Mouse (Mus musculus) liver, embryonic 14.5 days (tissue): ENCODE data around the gene Dhfr. TPM values are rescaled to one million over a fixed set of nuclear protein-coding genes. Genes with fewer than 3 reads are reported as not detected.

ENCODE experiments used
- ATAC-seq: fragments of 200-750 bp; cut with Nextera tagmentation; 2 replicates; pipeline ENCODE4 v1.8.0; 2017; ENCODE audit warnings: moderate number of reproducible peaks, mild to moderate bottlenecking, moderate library complexity; ENCODE audit not compliant: insufficient read depth
- DNase-seq, 3 experiments: peaks; one replicate each; pipeline ENCODE4 v3.0.0-alpha.2; 2012 to 2013; ENCODE audit warnings: low read depth in 3 of 3, low spot score in 3 of 3
- H3K27ac ChIP-seq: fragments of 300-500 bp; sonication (generic); 2 replicates; pipeline ENCODE4 v1.5.1; 2014; ENCODE audit warnings: moderate library complexity, mild to moderate bottlenecking, control low read depth, inconsistent platforms
- H3K27me3 ChIP-seq: fragments of 300-500 bp; sonication (generic); 2 replicates; pipeline ENCODE4 v1.6.1; 2014; ENCODE audit warnings: mild to moderate bottlenecking, low read length, moderate library complexity; ENCODE audit not compliant: control insufficient read depth, insufficient read depth
- H3K36me3 ChIP-seq: fragments of 300-500 bp; sonication (generic); replicated peaks from 2 replicates; pipeline ENCODE4 v1.6.1; 2014; ENCODE audit warnings: low read depth; ENCODE audit not compliant: control insufficient read depth, insufficient read depth
- H3K4me1 ChIP-seq, 2 experiments: fragments of 200-500 bp in 1 of 2; fragments of 300-500 bp in 1 of 2; sonication (generic) in 1 of 2; replicated peaks; 2 replicates each; pipeline ENCODE4 v1.6.1; 2012 to 2014; ENCODE audit warnings: antibody characterized with exemption in 1 of 2, inconsistent platforms in 1 of 2, low read length in 1 of 2; ENCODE audit not compliant: control insufficient read depth in 2 of 2, insufficient read depth in 2 of 2
- H3K4me2 ChIP-seq: fragments of 300-500 bp; sonication (generic); 2 replicates; pipeline ENCODE4 v1.6.1; 2014; ENCODE audit warnings: low read depth, mild to moderate bottlenecking, control low read depth, moderate library complexity
- H3K4me3 ChIP-seq, 2 experiments: fragments of 200-500 bp in 1 of 2; fragments of 300-500 bp in 1 of 2; sonication (generic) in 1 of 2; 2 replicates each; pipeline ENCODE4 v1.5.1; 2012 to 2014; ENCODE audit warnings: low read depth in 2 of 2, low read length in 2 of 2, mild to moderate bottlenecking in 2 of 2, control low read depth in 1 of 2, inconsistent platforms in 1 of 2, moderate library complexity in 1 of 2; ENCODE audit not compliant: insufficient read depth in 1 of 2
- H3K9ac ChIP-seq: fragments of 300-500 bp; sonication (generic); replicated peaks from 2 replicates; pipeline ENCODE4 v1.6.1; 2014; ENCODE audit warnings: mild to moderate bottlenecking, control low read depth, moderate library complexity
- H3K9me3 ChIP-seq: fragments of 300-500 bp; sonication (generic); 2 replicates; pipeline ENCODE4 v1.6.1; 2016; ENCODE audit warnings: low read length, mixed read lengths; ENCODE audit not compliant: control insufficient read depth
- CTCF ChIP-seq: IDR thresholded peaks from 2 replicates; pipeline ENCODE4 v1.5.1; 2016; ENCODE audit warnings: antibody characterized with exemption, low read depth, control low read depth
- EP300 ChIP-seq: IDR thresholded peaks from 2 replicates; pipeline ENCODE4 v1.6.1; 2016; ENCODE audit warnings: antibody characterized with exemption, low read depth
- WGBS: fragments of 180-500 bp; shearing (Covaris S2); extraction: QIAGEN DNeasy Blood & Tissue Kit; methylation state at CpG from one replicate; pipeline ENCODE4 v1.1.7; 2014; ENCODE audit not compliant: insufficient replicate concordance; 5-methylcytosine and 5-hydroxymethylcytosine counted together
- polyA plus RNA-seq, 2 experiments: library from polyadenylated mRNA; depleted of rRNA in 1 of 2; stranded (reverse) in 1 of 2; unstranded in 1 of 2; fragments of >200 nt; fragmentation: Nextera tagmentation in 1 of 2; extraction: Ambion mirVana in 1 of 2; gene quantifications; 2 replicates each; pipeline versions ENCODE4 v1.2.1 to v1.2.3; 2012 to 2014

Gene Dhfr
- polyA plus RNA-seq, 2 experiments = 11.4 to 18.9 TPM

- TF ChIP-seq EP300 (no peak), CTCF (no peak)
- Histone ChIP-seq H3K9me3 (no peaks in the 10 kb centered on the region), H3K27ac (no peak within 1 kb of the TSS), H3K36me3 (no peaks in the 10 kb centered on the region), H3K9ac (no peak within 1 kb of the TSS), H3K27me3 (peaks cover 40% of the 10 kb centered on the region), H3K4me1 (no peaks in the 10 kb centered on the region), H3K4me2 (peak within 1 kb of the TSS; percentile 37), H3K4me3 (peak within 1 kb of the TSS; percentile 15 to 37)
- ATAC-seq (no peak), DNase-seq (no peak)
- under 1% methylated on average over 50 of the region's 54 CpGs for WGBS
These were observed 71.3 kb downstream of the Dhfr start, which contains the start of gene Ankrd34b for GRCm38 (mm10) chr13:92425758-92426264. Gene Ankrd34b, plus strand, starts transcription at chr13:92425896.

GRCm38 (mm10) chr13:92426294-92427051 is 71.9 kb downstream of the Dhfr start:
- no peaks in the 10 kb centered on the region for H3K9me3 ChIP-seq
- peak overlapping the region; percentile 15 to 37 for H3K4me3 ChIP-seq
- no peaks in the 10 kb centered on the region for H3K36me3 ChIP-seq
- H3K9ac ChIP-seq = no peak overlapping the region
- peaks cover 40% of the 10 kb centered on the region for H3K27me3 ChIP-seq
- DNase-seq (no peak), ATAC-seq (no peak)
- 2% methylated on average over 89 of the region's 92 CpGs for WGBS
- no peaks in the 10 kb centered on the region for H3K4me1 ChIP-seq
- H3K27ac ChIP-seq = no peak overlapping the region
- peak overlapping the region; percentile 37 for H3K4me2 ChIP-seq
- TF ChIP-seq CTCF (no peak), EP300 (no peak)

GRCm38 (mm10) chr13:92427351-92427855 is 72.9 kb downstream of the Dhfr start:
- Histone ChIP-seq H3K4me2 (no peak overlapping the region), H3K36me3 (no peaks in the 10 kb centered on the region), H3K4me1 (no peaks in the 10 kb centered on the region), H3K9me3 (no peaks in the 10 kb centered on the region), H3K27ac (no peak overlapping the region), H3K4me3 (no peak overlapping the region), H3K9ac (no peak overlapping the region), H3K27me3 (peaks cover 40% of the 10 kb centered on the region)
- TF ChIP-seq CTCF (no peak), EP300 (no peak)
- ATAC-seq = no peak
- 33% methylated on average over 4 of the region's 4 CpGs for WGBS
- no peak for DNase-seq

Other genes with a start within 250 kb of the Dhfr start
- gene Rasgrf2, start 223.1 kb upstream of the Dhfr start, polyA plus RNA-seq (2012; rRNA removed) = 0.03 and 0.09 TPM in 2 replicates
- 0.10 and 0.13 TPM in 2 replicates for gene Rasgrf2, start 223.1 kb upstream of the Dhfr start, polyA plus RNA-seq (2014; fragmentation: Nextera tagmentation; extraction: Ambion mirVana)
- not detected in 2 replicates for gene Gm20379, start 48.7 kb upstream of the Dhfr start, polyA plus RNA-seq (2012; rRNA removed)
- 0.15 and 0.19 TPM in 2 replicates for gene Gm20379, start 48.7 kb upstream of the Dhfr start, polyA plus RNA-seq (2014; fragmentation: Nextera tagmentation; extraction: Ambion mirVana)
- gene Msh3, start 277 bp downstream of the Dhfr start, polyA plus RNA-seq (2012; rRNA removed) = 5.6 and 10.0 TPM in 2 replicates
- 11.1 and 11.5 TPM in 2 replicates for gene Msh3, start 277 bp downstream of the Dhfr start, polyA plus RNA-seq (2014; fragmentation: Nextera tagmentation; extraction: Ambion mirVana)
- not detected in 2 replicates for gene Ankrd34b, start 71.2 kb downstream of the Dhfr start, polyA plus RNA-seq (2012; rRNA removed)
- not detected in 2 replicates for gene Ankrd34b, start 71.2 kb downstream of the Dhfr start, polyA plus RNA-seq (2014; fragmentation: Nextera tagmentation; extraction: Ambion mirVana)
- gene Fam151b, start 129.3 kb downstream of the Dhfr start, polyA plus RNA-seq (2012; rRNA removed) = 1.4 TPM in 2 replicates
- gene Fam151b, start 129.3 kb downstream of the Dhfr start, polyA plus RNA-seq (2014; fragmentation: Nextera tagmentation; extraction: Ambion mirVana) = not detected in 2 replicates
- gene Zfyve16, start 176.1 kb downstream of the Dhfr start, polyA plus RNA-seq (2012; rRNA removed) = 0.83 and 1.3 TPM in 2 replicates
- 1.4 and 1.5 TPM in 2 replicates for gene Zfyve16, start 176.1 kb downstream of the Dhfr start, polyA plus RNA-seq (2014; fragmentation: Nextera tagmentation; extraction: Ambion mirVana)
- gene Spz1, start 221.4 kb downstream of the Dhfr start, polyA plus RNA-seq (2012; rRNA removed) = not detected in 2 replicates
- not detected in 2 replicates for gene Spz1, start 221.4 kb downstream of the Dhfr start, polyA plus RNA-seq (2014; fragmentation: Nextera tagmentation; extraction: Ambion mirVana)